Mouse (Mus musculus): ENCODE measurements around the gene Entr1.
A peak's percentile ranks its signal among the peaks of the same experiment; 100 is the strongest.

Entr1 gene

DNA sequence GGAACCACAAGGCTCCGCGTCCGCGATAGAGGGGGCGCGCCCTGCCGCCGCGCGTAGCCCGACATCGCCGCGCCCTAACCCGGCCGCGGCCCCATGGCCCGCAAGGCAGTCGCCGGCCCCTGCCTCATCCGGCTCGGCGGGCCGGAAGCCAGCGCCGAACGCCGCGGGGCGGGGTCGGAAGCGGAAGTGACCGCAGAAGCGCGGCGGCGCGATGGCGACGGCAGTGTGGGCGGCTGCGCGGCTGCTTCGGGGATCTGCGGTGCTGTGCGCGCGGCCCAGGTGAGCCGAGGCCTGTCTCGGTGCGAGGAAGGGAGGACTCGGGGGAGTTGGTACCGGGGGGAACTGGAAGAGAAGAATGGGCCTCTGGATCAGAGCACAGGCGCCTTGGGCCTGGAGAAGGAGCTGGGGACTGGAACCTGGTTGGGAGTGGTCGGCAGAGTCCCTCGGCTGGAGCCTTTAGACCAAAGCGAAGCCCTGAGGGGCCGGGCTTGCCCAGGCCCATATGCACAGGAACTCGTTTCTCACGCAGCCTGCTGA lies at the start of gene Entr1, which contains the start of gene Pmpca:
Gene Entr1, minus strand, starts transcription at position 163 of the 537 bp plus-strand sequence.
Gene Pmpca, plus strand, starts transcription at position 186 of the 537 bp plus-strand sequence.
- DNase-seq (ENCODE audit: low read depth, low spot score): peak; percentile 94

DNA sequence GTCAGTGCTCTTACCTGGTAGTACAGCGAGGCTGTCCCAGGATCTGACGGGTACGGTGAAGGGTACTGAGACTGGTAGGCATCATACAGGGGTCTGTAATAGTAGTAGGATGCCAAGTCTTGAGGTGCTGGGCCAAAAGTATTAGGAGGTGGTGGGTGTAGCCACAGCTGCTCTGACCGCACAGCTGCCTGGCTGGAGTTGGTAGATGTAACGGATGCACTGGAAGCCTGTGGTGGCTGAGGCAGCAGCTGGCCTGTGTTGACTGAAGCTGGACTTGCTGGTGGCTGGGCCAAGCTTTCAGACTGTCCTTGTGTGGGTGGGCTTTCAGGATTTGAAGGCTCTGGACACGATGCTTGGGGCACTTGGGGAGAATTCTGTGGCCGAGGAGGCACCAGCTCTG lies 49.3 kb upstream of the Entr1 start:
- no peak for DNase-seq (ENCODE audit: low read depth, low spot score)

DNA sequence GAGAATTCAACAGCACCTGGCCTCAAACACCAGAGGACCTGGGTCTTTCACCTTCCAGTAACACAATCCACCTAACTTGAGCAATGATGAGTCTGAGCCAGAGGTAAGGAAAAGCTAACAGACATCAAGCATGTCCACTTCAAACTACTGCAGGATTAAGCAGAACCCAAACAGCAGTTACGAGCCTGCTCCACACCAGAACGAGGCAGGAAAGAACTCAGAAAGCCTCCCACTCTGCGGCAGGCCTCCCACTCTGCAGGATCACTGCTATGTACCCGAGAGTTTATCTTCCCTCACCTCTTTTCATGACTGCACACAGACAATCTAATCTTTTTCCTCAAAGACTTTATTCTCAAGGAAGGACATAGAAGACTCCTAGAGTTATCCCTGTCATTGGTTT lies 48.1 kb upstream of the Entr1 start:
- no peak for DNase-seq (ENCODE audit: low read depth, low spot score)

DNA sequence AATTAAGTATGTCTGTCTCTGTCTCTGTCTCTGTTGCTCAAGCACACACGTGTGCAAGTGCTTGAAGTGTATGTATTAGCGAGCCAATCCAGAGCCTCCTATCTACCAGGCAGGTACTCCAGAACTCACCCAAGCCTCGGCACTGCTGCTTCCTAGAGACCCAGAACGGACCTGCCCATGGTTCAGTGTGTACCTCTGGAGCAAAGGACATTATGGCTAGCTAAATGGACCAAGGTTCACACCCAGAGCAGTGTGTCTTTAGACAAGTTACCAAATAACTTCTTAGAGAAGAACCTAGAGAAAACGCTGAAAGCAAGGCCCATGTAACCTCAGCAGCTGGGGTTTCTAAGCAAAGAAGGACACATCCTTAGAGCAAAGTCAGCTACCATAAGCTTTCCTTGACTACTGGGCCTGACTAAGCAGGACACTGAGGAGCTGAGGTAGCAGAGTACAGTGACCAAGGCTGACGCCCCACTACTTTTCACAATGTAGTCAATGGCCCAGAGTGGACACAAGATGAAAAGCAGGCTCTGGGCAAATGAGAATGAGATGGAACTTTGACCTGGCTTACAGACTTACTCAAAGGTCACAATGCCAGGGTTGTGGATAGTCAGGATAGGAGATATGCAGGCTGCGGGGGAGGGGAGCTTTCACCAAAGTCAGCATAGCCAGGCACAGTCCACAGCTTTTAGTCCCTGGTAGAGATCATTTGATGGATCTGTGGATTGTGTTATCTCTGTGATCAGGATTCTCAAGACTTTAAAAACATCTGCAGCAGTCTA lies 45.9 kb upstream of the Entr1 start:
- DNase-seq (ENCODE audit: low read depth, low spot score): no peak

- DNase-seq (ENCODE audit: low read depth, low spot score): no peak
These were observed 40.7 kb upstream of the Entr1 start for GRCm38 (mm10) chr2:26429851-26430250.

- DNase-seq (ENCODE audit: low read depth, low spot score): no peak
These were observed 35.4 kb upstream of the Entr1 start for GRCm38 (mm10) chr2:26424541-26424940.

DNA sequence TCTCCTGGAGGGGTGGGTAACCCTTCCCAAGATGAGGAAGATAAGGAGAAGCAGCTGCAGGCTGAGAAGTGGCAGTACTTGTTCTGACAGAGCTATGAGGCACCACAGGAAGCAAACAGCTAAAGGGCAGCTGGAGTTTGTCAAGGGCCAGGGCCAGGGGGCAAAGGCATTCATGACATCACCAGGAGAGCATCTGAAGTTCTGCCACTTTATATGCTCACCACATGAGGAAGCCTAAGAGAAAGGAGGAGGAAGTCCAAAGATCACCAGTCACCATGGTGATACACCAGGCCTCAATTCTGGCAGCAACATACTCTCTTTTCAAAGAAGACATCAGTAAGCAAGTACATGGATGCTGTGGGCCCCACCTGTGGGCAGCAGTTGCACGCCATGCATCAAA lies 34.0 kb upstream of the Entr1 start:
- no peak for DNase-seq (ENCODE audit: low read depth, low spot score)

GRCm38 (mm10) chr2:26421969-26422368 lies 32.9 kb upstream of the Entr1 start:
- no peak for DNase-seq (ENCODE audit: low read depth, low spot score)

DNA sequence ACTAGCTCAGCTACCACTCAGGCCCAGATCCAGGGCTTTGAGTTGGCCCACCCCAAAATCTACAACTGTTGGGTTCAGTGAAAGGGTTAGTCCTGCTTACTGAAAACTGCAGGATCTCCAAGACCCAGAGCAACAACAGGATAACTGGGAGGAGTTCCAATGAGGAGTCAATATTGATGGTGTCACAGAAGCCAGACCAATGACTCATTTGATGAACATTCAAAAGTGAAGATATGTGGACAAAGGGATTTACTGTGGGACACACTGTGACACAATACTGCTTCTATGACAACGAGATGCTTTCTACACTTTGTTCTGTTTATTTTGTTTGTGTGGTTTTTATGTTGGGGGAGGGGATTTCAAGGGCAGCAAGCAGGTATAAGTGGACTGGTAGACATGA lies 29.0 kb upstream of the Entr1 start:
- DNase-seq (ENCODE audit: low read depth, low spot score): no peak

DNA sequence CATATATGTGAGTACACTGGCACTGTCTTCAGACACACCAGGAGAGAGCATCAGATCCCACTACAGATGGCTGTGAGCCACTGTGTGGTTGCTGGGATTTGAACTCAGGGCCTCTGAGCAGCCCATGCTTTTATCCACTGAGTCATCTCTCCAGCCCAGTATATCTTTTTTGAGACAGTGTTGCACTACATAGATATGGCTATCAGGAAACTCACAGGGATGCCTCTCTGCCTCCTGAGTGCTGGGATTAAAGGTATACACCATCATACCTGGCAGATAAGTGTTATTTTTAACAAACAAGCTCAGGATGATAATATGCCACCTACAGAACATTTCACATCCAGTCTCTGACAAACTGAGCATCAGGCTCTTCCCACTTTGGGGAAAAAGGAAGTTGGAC lies 27.9 kb upstream of the Entr1 start:
- no peak for DNase-seq (ENCODE audit: low read depth, low spot score)

DNA sequence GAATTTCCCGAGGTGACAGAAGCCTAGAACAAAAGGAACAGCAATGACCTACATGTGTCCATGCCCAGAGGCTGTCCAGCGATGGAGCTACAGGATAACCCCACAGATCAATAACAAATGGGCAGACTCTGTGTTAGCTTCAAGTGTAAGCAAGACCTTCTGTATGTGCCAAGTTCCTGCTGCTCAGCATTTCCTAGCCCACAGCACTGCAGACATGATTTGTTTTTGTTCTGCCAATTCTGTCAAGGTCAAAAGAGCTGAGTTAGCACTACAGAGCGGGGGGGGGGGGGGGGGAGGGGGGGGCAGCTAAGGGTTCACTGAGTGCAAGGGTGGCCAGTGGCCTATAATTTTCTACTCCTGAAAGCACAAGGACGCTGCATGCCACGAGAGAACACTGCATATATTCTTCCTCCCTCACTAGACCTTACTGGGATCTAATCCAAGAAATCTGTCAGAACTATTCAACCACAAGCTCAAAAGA lies 21.9 kb upstream of the Entr1 start:
- DNase-seq (ENCODE audit: low read depth, low spot score): no peak

GRCm38 (mm10) chr2:26410091-26410490 lies 21.0 kb upstream of the Entr1 start:
- no peak for DNase-seq (ENCODE audit: low read depth, low spot score)

DNA sequence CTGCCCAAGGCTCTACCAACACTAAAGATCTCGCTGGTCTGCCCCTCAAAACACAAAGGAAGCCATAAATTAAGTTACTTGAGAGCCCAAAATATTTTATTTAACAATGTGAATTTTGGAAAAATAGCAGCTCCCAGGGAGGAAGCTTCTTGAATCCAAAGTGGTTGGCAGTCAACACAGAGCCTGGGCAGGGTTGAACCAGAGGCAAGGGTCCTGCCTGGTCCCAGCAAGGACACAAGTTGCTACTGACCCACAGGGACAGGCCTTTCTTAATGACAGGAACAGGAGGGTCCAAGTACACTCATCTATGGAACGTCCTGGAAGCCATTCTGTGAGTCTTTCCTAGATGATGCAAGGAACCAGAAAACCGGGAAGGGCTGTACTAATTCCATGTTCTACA lies 20.2 kb upstream of the Entr1 start:
- no peak for DNase-seq (ENCODE audit: low read depth, low spot score)

GRCm38 (mm10) chr2:26408515-26409356 lies 19.6 kb upstream of the Entr1 start, which contains the start of gene Inpp5e:
Inpp5e (minus strand) TSS chr2:26409203.
- DNase-seq (ENCODE audit: low read depth, low spot score): peak; percentile 95

DNA sequence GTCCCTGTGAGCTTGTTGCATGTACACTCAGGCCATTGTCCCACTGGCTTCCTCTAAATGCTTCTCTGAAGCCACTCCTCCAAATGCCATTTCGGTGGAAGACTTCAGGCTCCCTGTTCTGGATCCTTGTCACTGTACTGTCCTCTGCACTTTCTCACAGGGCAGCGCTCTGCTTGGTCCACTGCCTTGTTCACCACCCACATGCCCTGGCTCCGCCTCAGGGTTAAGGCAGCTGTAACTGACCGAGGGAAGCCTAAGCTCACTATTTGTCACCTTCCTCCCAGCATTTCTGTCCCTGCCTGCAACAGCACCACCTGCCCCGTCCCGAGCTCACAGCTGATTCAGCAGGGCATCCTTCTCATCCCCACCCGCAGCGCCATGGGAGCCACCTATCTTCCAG lies 14.2 kb upstream of the Entr1 start:
- no peak for DNase-seq (ENCODE audit: low read depth, low spot score)

DNA sequence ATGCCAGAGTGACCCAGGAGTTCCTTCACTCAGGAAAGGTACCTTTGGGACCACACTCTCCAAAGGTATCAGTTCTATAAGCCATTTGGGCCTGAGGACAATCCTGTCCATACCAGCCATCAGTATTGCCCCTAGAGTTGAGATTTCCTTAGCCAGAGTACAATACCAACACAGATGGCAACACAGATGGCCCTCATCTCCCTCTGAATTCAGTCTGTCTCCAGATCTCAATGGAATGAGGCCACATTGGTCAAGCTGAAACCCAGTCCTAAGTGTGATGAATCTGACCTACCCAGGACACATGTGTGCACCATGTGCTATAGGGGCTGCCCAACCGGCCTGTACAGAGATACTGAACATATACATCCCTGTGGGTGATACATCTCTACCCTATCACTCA lies 13.1 kb upstream of the Entr1 start:
- no peak for DNase-seq (ENCODE audit: low read depth, low spot score)

GRCm38 (mm10) chr2:26401023-26401422 lies 11.9 kb upstream of the Entr1 start:
- no peak for DNase-seq (ENCODE audit: low read depth, low spot score)

DNA sequence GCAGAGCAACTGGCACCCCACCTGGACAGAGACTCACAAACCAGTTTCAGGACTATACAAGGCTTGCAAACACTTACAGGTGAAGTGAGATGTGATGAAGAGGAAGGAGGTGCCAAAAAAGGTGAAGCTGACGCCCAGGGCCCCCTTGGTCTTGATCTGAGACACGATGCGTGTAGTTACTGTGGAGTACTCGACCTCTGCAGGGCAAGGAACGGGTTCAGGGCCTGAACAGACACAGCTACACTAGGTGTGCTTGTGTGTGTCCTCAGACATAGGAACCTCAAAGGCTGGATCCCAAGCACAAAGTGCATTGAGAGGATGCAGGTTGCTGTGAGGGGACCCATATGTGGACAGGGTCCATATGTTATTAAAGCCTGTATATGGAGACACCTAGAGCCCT lies 11.2 kb upstream of the Entr1 start:
- DNase-seq (ENCODE audit: low read depth, low spot score): no peak

DNA sequence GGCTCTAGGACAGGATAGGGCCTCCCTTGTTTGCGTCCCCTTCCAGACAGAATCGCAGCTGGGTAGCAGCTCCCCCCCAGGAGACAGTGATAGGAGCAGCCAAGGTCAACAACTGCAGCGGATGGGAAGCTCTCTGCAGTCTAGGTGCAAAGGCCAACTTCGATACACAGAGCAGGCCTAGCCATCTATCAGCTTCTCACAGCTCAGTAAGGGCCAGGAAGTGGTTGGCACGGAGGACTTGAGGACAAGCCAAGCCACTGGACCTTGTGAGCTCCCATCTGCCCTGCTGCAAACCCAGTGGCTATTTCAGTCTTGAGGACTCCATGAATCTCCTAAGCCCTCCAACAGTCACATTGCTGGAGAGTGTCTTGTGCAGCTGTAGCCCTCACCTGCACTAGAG lies 10.5 kb upstream of the Entr1 start:
- DNase-seq (ENCODE audit: low read depth, low spot score): no peak

- DNase-seq (ENCODE audit: low read depth, low spot score): no peak
These were observed 9.9 kb upstream of the Entr1 start for GRCm38 (mm10) chr2:26398978-26399377.

DNA sequence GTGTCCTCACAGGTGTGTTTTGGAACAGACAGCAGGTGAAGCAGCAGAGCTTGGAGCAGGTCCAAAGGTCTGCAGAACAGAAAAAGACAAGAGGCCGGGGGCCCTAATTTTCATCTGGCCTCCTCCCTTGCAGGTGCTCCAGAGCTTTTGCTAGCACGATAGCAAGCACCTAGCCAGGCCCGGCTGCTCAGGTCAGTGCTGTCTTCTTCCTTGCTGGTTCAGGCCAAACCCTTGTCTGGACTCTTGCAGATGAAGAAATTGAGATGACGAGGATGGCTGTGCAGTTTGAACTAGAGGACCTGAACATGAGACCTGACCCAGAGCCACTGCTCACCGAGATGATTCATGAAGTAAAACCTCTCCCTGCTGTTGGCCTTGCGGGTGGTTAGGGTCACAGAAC lies 2.5 kb upstream of the Entr1 start:
- no peak for DNase-seq (ENCODE audit: low read depth, low spot score)

GRCm38 (mm10) chr2:26390954-26391353 lies 1.8 kb upstream of the Entr1 start:
- DNase-seq (ENCODE audit: low read depth, low spot score): no peak

All from CD4-positive, CD25-positive, alpha-beta regulatory T cell, adult 2 months (primary cell).